Mouse (Mus musculus) heart, embryonic 16.5 days (tissue): Measurements from ENCODE around the gene Sptssa. TPM values are rescaled to one million over a fixed set of nuclear protein-coding genes. Genes with fewer than 3 reads are reported as not detected.

Experiments
- ATAC-seq: fragments of 200-750 bp; cut with Nextera tagmentation; replicated peaks from 2 replicates; pipeline ENCODE4 v1.8.0; 2017; ENCODE audit warnings: moderate number of reproducible peaks; ENCODE audit not compliant: insufficient read depth, low FRiP score; ENCODE audit errors: extremely low read depth
- H3K27ac ChIP-seq: fragments of 300-500 bp; sonication (generic); 2 replicates; pipeline ENCODE4 v1.5.1; 2014; ENCODE audit warnings: mild to moderate bottlenecking, low read length, control low read depth, moderate library complexity
- H3K27me3 ChIP-seq: fragments of 300-500 bp; sonication (generic); 2 replicates; pipeline ENCODE4 v1.6.1; 2014; ENCODE audit warnings: low read length, mixed read lengths; ENCODE audit not compliant: control insufficient read depth, insufficient read depth
- H3K36me3 ChIP-seq: fragments of 300-500 bp; sonication (generic); 2 replicates; pipeline ENCODE4 v1.6.1; 2014; ENCODE audit not compliant: control insufficient read depth, insufficient read depth
- H3K4me1 ChIP-seq: fragments of 300-500 bp; sonication (generic); 2 replicates; pipeline ENCODE4 v1.6.1; 2014; ENCODE audit warnings: low read length, mixed read lengths; ENCODE audit not compliant: control insufficient read depth, insufficient read depth
- H3K4me2 ChIP-seq: fragments of 300-500 bp; sonication (generic); 2 replicates; pipeline ENCODE4 v1.6.1; 2014; ENCODE audit warnings: low read depth, mild to moderate bottlenecking, control low read depth, low read length
- H3K4me3 ChIP-seq: fragments of 300-500 bp; sonication (generic); 2 replicates; pipeline ENCODE4 v1.5.1; 2014; ENCODE audit warnings: mild to moderate bottlenecking, control low read depth, low read length
- H3K9ac ChIP-seq: fragments of 300-500 bp; sonication (generic); 2 replicates; pipeline ENCODE4 v1.6.1; 2014; ENCODE audit warnings: low read length, control low read depth
- H3K9me3 ChIP-seq: fragments of 300-500 bp; sonication (generic); replicated peaks from 2 replicates; pipeline ENCODE4 v1.6.1; 2016; ENCODE audit warnings: low read length; ENCODE audit not compliant: control insufficient read depth
- whole genome bisulfite sequencing: fragments of 180-500 bp; shearing (Covaris S2); extraction: QIAGEN DNeasy Blood & Tissue Kit; methylation state at CpG from one replicate; pipeline ENCODE4 v1.1.7; 2014; 5-methylcytosine and 5-hydroxymethylcytosine counted together
- polyA plus RNA-seq: library from polyadenylated mRNA; unstranded; fragments of >200 nt; fragmentation: Nextera tagmentation; extraction: Ambion mirVana; gene quantifications from 2 replicates; pipeline ENCODE4 v1.2.1, GENCODE M21; 2015

Sptssa gene
- polyA plus RNA-seq, 1 experiment from 2014 or later, result 168 TPM

DNA sequence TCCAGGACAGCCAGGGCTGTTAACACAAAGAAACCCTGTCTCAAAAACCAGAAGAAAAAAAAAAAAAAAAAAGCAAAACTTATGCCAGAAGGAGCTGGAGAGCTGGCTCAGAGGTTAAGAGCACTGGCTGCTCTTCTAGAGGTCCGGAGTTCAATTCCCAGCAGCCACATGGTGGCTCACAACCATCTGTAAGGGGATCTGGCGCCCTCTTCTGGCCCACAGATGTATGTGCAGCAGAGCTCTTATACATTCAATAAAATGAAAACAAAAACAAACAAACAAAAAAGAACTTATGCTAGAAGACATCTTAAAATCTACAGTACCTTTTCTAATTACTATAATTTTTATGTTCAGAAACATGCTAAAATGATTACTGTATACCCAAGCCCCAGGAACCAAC lies 11.4 kb downstream of the Sptssa start:
- peaks cover 5% of the 10 kb centered on the region for H3K36me3 ChIP-seq
- 68% methylated on average over 2 of the region's 2 CpGs for WGBS
- no peak overlapping the region for H3K4me3 ChIP-seq
- H3K4me2 ChIP-seq, result no peak overlapping the region
- no peaks in the 10 kb centered on the region for H3K9me3 ChIP-seq
- H3K9ac ChIP-seq, result no peak overlapping the region
- no peak overlapping the region for H3K27ac ChIP-seq
- no peak for ATAC-seq
- no peaks in the 10 kb centered on the region for H3K4me1 ChIP-seq
- H3K27me3 ChIP-seq, result no peaks in the 10 kb centered on the region

GRCm38 (mm10) chr12:54643320-54643892 lies 13.0 kb downstream of the Sptssa start:
- H3K9ac ChIP-seq, result no peak overlapping the region
- H3K4me3 ChIP-seq, result no peak overlapping the region
- no peaks in the 10 kb centered on the region for H3K4me1 ChIP-seq
- H3K27ac ChIP-seq, result no peak overlapping the region
- WGBS, result 56% methylated on average over 5 of the region's 5 CpGs
- no peaks in the 10 kb centered on the region for H3K27me3 ChIP-seq
- H3K36me3 ChIP-seq, result peaks cover 5% of the 10 kb centered on the region
- ATAC-seq, result no peak
- H3K4me2 ChIP-seq, result no peak overlapping the region
- no peaks in the 10 kb centered on the region for H3K9me3 ChIP-seq

- H3K27ac ChIP-seq, result no peak overlapping the region
- H3K4me2 ChIP-seq, result no peak overlapping the region
- peaks cover 5% of the 10 kb centered on the region for H3K36me3 ChIP-seq
- ATAC-seq, result no peak
- H3K4me1 ChIP-seq, result no peaks in the 10 kb centered on the region
- H3K9me3 ChIP-seq, result no peaks in the 10 kb centered on the region
- 98% methylated on average over 4 of the region's 4 CpGs for WGBS
- no peak overlapping the region for H3K4me3 ChIP-seq
- H3K9ac ChIP-seq, result no peak overlapping the region
- no peaks in the 10 kb centered on the region for H3K27me3 ChIP-seq
Observed at GRCm38 (mm10) chr12:54641374-54641773, 15.0 kb downstream of the Sptssa start.

- Histone ChIP-seq H3K9ac (no peak overlapping the region), H3K27ac (no peak overlapping the region), H3K36me3 (peaks cover 2% of the 10 kb centered on the region; the same call in 1 of the 2 replicates), H3K27me3 (no peaks in the 10 kb centered on the region), H3K4me1 (no peaks in the 10 kb centered on the region), H3K9me3 (no peaks in the 10 kb centered on the region), H3K4me2 (no peak overlapping the region), H3K4me3 (no peak overlapping the region)
- 64% methylated on average over 6 of the region's 6 CpGs for WGBS
- ATAC-seq, result no peak
Observed at GRCm38 (mm10) chr12:54640259-54640658, 16.1 kb downstream of the Sptssa start.

GRCm38 (mm10) chr12:54637033-54637432 lies 19.3 kb downstream of the Sptssa start:
- no peaks in the 10 kb centered on the region for H3K36me3 ChIP-seq
- WGBS, result 62% methylated on average over 1 of the region's 1 CpGs
- H3K9ac ChIP-seq, result no peak overlapping the region
- H3K4me3 ChIP-seq, result no peak overlapping the region
- no peak overlapping the region for H3K27ac ChIP-seq
- no peaks in the 10 kb centered on the region for H3K9me3 ChIP-seq
- H3K4me1 ChIP-seq, result no peaks in the 10 kb centered on the region
- no peaks in the 10 kb centered on the region for H3K27me3 ChIP-seq
- H3K4me2 ChIP-seq, result no peak overlapping the region
- no peak for ATAC-seq

DNA sequence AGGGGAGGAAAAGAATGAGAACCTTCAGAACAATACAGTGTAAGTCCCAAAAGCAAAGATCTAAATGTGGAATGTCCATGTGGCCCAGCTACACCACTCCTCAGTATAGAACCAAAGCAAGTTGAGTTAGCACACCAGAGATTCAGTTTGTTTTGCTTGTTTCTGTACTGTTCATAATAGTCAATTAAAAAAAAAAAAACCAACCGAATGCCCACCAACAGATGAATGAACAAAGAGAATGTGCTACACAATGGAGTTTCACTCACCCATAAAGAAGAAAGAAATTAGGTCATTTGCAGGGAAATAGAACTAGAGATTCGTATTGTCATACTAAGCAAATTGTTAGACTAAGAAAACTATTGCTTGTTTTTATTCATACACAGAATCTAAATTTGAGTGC lies 24.2 kb downstream of the Sptssa start:
- WGBS, result 89% methylated on average over 2 of the region's 2 CpGs
- H3K4me1 ChIP-seq, result no peaks in the 10 kb centered on the region
- no peak overlapping the region for H3K4me2 ChIP-seq
- H3K27ac ChIP-seq, result no peak overlapping the region
- H3K9me3 ChIP-seq, result no peaks in the 10 kb centered on the region
- ATAC-seq, result no peak
- no peak overlapping the region for H3K4me3 ChIP-seq
- no peak overlapping the region for H3K9ac ChIP-seq
- H3K27me3 ChIP-seq, result no peaks in the 10 kb centered on the region
- H3K36me3 ChIP-seq, result no peaks in the 10 kb centered on the region

GRCm38 (mm10) chr12:54621942-54622341 lies 34.4 kb downstream of the Sptssa start:
- H3K27ac ChIP-seq, result no peak overlapping the region
- no peaks in the 10 kb centered on the region for H3K4me1 ChIP-seq
- no peaks in the 10 kb centered on the region for H3K9me3 ChIP-seq
- no peaks in the 10 kb centered on the region for H3K27me3 ChIP-seq
- no peak overlapping the region for H3K4me2 ChIP-seq
- no peak for ATAC-seq
- no peak overlapping the region for H3K9ac ChIP-seq
- 82% methylated on average over 2 of the region's 2 CpGs for WGBS
- no peak overlapping the region for H3K4me3 ChIP-seq
- H3K36me3 ChIP-seq, result no peaks in the 10 kb centered on the region

DNA sequence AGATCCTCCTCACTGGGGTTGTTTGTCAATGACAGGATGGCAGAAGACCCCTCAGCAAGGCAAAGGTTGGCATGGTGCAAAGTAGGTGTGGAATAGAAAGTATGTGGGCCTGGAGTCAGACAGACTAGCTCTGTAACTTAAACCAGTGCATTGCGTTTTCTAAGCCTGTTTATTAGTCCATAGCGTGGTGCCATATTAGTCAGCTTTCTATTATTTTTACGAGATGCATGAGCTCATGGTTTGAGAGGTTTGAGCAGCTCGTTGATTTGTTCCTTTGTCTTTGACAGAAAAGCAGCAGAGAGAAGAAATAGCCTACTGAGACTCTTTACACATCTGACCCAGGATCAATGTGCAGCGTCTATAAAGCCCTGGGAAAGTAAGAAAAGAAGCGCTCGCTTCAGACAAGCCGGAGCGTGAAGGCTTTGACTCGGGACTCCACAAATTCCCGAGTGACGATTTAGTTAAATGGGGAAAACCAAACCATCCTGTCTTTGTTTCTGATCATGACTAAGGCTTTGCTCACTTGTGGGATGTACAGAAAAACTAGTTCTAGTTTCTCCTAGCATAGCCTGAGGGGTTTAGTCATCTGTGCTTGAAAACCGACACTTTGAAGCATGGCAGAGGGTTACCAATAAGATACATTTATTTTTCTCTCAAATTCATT lies 36.2 kb downstream of the Sptssa start:
- 87% methylated on average over 13 of the region's 13 CpGs for WGBS

GRCm38 (mm10) chr12:54608988-54609387 lies 47.4 kb downstream of the Sptssa start:
- Histone ChIP-seq H3K9me3 (no peaks in the 10 kb centered on the region), H3K36me3 (no peaks in the 10 kb centered on the region), H3K4me2 (no peak overlapping the region), H3K4me1 (no peaks in the 10 kb centered on the region), H3K4me3 (no peak overlapping the region), H3K27ac (no peak overlapping the region), H3K9ac (no peak overlapping the region), H3K27me3 (no peaks in the 10 kb centered on the region)
- no peak for ATAC-seq
- WGBS, result 61% methylated on average over 6 of the region's 6 CpGs

More for the DNA sequence above, 36.2 kb downstream of the Sptssa start:
- Histone ChIP-seq H3K27ac (no peak overlapping the region), H3K9me3 (no peaks in the 10 kb centered on the region), H3K4me2 (no peak overlapping the region), H3K27me3 (no peaks in the 10 kb centered on the region), H3K4me1 (no peaks in the 10 kb centered on the region), H3K4me3 (no peak overlapping the region), H3K36me3 (no peaks in the 10 kb centered on the region), H3K9ac (no peak overlapping the region)
- no peak for ATAC-seq
